Mouse (Mus musculus): ENCODE results near the gene Olfr1431. TPM values are rescaled to one million over a fixed set of nuclear protein-coding genes. Genes with fewer than 3 reads are reported as not detected.
"Not testable (repeated sequence)": the region's sequence is repeated elsewhere in the genome, so short reads cannot be mapped to it uniquely, and the experiment has no call there.

Olfr1431 gene
- not detected in 2 replicates for polyA plus RNA-seq (2012; rRNA removed)

DNA sequence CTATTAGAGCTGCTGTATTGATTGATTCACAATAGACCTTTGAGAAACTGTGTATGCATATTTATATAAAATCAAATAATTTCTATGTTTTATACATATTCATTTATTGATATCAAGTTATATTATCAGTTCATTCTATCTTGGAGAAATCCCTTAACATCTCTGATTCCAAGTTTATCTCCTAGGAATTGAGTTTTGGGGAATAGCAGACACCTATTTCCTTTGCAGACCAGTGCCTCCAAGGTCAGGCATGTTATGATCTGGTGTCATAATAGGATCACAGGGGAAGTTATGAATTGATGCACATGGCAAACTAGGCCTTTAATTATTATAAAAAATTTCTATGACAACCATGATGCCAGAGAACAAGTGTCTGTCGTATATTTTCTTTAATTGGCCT is at the start of gene Olfr1431:
Olfr1431 (plus strand) TSS at position 301 of the 400 bp plus-strand sequence.
- no peak for TF ChIP-seq POLR2A (IDR thresholded peaks at IDR 0.05; ENCODE audit: borderline replicate concordance, extremely low read depth, insufficient read depth, insufficient read length, poor library complexity, severe bottlenecking)
- TF ChIP-seq CTCF (IDR thresholded peaks at IDR 0.05; ENCODE audit: borderline replicate concordance, extremely low read depth, insufficient read depth, insufficient read length) = no peak
- no peak for DNase-seq (ENCODE audit: low read depth)

GRCm38 (mm10) chr19:12170062-12170599 is 30.3 kb upstream of the Olfr1431 start, which contains the start of gene Olfr1555-ps1:
Gene Olfr1555-ps1, minus strand, starts transcription at chr19:12170112.
- DNase-seq (ENCODE audit: low read depth) = not testable (repeated sequence)

- DNase-seq (ENCODE audit: low read depth) = not testable (repeated sequence)
These were observed 25.0 kb upstream of the Olfr1431 start for GRCm38 (mm10) chr19:12175431-12175830.

DNA sequence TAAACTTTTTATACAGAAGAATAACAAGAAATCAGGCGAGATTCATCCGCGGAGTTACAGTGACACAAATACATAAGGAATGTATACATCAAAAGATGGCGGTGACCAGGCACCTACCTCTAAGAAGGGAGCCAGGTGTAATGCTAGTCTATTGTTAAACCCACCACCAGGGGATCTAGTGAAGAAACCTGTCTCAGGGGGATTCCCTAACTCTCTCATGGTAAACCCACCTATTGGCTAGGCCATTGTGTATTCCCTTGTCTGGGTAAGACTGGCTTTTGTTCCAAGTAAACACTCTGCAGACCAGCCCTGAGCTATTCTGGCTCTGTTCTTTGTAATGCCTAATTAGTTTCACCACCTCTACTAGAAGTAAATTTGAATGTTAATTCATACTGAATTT is 1.4 kb upstream of the Olfr1431 start:
- DNase-seq (ENCODE audit: low read depth) = not testable (repeated sequence)

DNA sequence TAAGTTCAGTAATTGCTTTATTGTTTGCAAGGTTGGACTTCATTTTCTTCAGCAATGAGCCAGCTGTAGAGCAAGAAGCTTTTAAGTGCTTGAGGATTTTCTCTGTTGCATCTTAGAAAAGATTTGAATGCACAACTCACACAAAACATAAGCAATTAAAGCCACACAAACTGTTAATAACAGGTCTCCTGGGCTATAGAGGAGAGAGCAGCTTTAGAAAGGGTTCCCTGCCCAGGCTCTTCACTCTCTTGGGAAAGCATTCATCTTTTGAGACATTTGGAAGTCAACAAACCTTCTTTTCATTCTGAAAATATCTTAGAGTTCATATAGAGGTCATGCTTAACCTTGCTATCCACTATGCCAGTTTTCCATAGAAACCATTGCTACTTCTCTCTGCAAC is 32.1 kb downstream of the Olfr1431 start, which contains the start of gene Olfr1432:
Olfr1432 (minus strand) TSS at position 101 of the 400 bp plus-strand sequence.
- DNase-seq (ENCODE audit: low read depth) = not testable (repeated sequence)

DNA sequence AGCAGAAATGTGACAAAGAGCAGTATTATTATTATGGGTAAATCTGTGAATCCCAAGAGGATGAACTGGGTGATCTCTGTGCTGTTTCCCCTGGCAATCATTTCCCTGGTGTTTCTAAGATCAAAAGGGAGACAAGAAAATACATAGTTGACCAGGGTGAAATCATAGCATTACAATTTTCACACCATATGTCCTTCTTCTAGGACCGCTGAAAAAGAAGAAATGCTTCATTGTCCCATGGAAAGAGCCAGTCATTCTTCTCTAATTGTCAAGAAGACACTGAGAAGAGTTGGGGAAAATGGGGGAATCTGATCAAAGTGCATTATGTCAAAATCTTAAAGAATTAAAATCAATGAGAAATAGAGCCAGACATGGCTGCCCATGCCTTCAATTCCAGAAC is 41.1 kb downstream of the Olfr1431 start, which contains the start of gene Olfr262:
Olfr262 (minus strand) TSS at position 101 of the 400 bp plus-strand sequence.
- no peak for DNase-seq (ENCODE audit: low read depth)
- TF ChIP-seq POLR2A (IDR thresholded peaks at IDR 0.05; ENCODE audit: borderline replicate concordance, extremely low read depth, insufficient read depth, insufficient read length, poor library complexity, severe bottlenecking) (no peak), CTCF (IDR thresholded peaks at IDR 0.05; ENCODE audit: borderline replicate concordance, extremely low read depth, insufficient read depth, insufficient read length) (no peak)

DNA sequence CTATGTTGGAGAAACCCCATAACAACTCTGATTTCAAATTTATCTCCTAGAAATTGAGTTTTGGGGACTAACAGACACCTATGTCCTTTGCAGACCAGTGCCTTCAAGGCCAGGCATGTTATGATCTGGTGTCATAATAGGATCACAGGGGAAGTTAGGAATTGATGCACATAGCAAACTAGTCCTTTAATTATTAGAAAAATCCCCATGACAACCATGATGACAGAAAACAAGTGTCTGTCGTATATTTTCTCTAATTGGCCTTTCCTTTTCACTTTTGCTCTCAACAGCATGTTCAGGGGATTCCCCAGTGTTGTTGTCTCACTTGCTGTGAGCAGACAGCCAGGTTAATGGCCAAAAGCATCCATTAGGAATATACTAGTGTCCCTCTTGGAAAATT is 60.3 kb downstream of the Olfr1431 start, which contains the start of gene Olfr235:
Olfr235 (plus strand) TSS at position 301 of the 400 bp plus-strand sequence.
- TF ChIP-seq CTCF (IDR thresholded peaks at IDR 0.05; ENCODE audit: borderline replicate concordance, extremely low read depth, insufficient read depth, insufficient read length) (no peak), POLR2A (IDR thresholded peaks at IDR 0.05; ENCODE audit: borderline replicate concordance, extremely low read depth, insufficient read depth, insufficient read length, poor library complexity, severe bottlenecking) (no peak)
- no peak for DNase-seq (ENCODE audit: low read depth)

Other genes with a start within 250 kb of the Olfr1431 start
- 31.1 and 35.8 TPM in 2 replicates for gene Osbp, start 234.7 kb upstream of the Olfr1431 start, polyA plus RNA-seq (2012; rRNA removed)
- gene Olfr1423, start 159.3 kb upstream of the Olfr1431 start, polyA plus RNA-seq (2012; rRNA removed) = not detected in 2 replicates
- not detected in 2 replicates for gene Olfr1424, start 138.0 kb upstream of the Olfr1431 start, polyA plus RNA-seq (2012; rRNA removed)
- gene Olfr1425, start 122.9 kb upstream of the Olfr1431 start, polyA plus RNA-seq (2012; rRNA removed) = not detected in 2 replicates
- gene Olfr1426, start 108.6 kb upstream of the Olfr1431 start, polyA plus RNA-seq (2012; rRNA removed) = not detected in 2 replicates
- gene Olfr1427, start 97.3 kb upstream of the Olfr1431 start, polyA plus RNA-seq (2012; rRNA removed) = not detected in 2 replicates
- not detected in 2 replicates for gene Olfr1428, start 84.7 kb upstream of the Olfr1431 start, polyA plus RNA-seq (2012; rRNA removed)
- gene Olfr76, start 77.4 kb upstream of the Olfr1431 start, polyA plus RNA-seq (2012; rRNA removed) = not detected in 2 replicates
- not detected in 2 replicates for gene Olfr1555-ps1, start 30.5 kb upstream of the Olfr1431 start, polyA plus RNA-seq (2012; rRNA removed)
- gene Olfr1432, start 32.0 kb downstream of the Olfr1431 start, polyA plus RNA-seq (2012; rRNA removed) = not detected in 2 replicates
- gene Olfr262, start 41.0 kb downstream of the Olfr1431 start, polyA plus RNA-seq (2012; rRNA removed) = not detected in 2 replicates
- gene Olfr235, start 60.4 kb downstream of the Olfr1431 start, polyA plus RNA-seq (2012; rRNA removed) = not detected in 2 replicates
- gene Olfr1434, start 79.2 kb downstream of the Olfr1431 start, polyA plus RNA-seq (2012; rRNA removed) = not detected in 2 replicates
- gene Olfr1436, start 98.5 kb downstream of the Olfr1431 start, polyA plus RNA-seq (2012; rRNA removed) = not detected in 2 replicates
- gene Olfr1437, start 124.5 kb downstream of the Olfr1431 start, polyA plus RNA-seq (2012; rRNA removed) = not detected in 2 replicates
- gene Olfr1438-ps1, start 135.3 kb downstream of the Olfr1431 start, polyA plus RNA-seq (2012; rRNA removed) = not detected in 2 replicates
- gene Olfr1440, start 186.6 kb downstream of the Olfr1431 start, polyA plus RNA-seq (2012; rRNA removed) = not detected in 2 replicates
- gene Olfr1441, start 216.8 kb downstream of the Olfr1431 start, polyA plus RNA-seq (2012; rRNA removed) = not detected in 2 replicates
- gene Pfpl, start 227.3 kb downstream of the Olfr1431 start, polyA plus RNA-seq (2012; rRNA removed) = not detected in 2 replicates

All from brain, embryonic 14.5 days (tissue).